ENCODE assay signal across 25 mouse cellular contexts in genomic region chr11:49953616-49954015, GRCm38 (mm10). TPM values are rescaled to one million over a fixed set of nuclear protein-coding genes. Genes with fewer than 3 reads are reported as not detected.
"Had no signal": no experiment of that assay in that cellular context is flagged by ENCODE, and none has a peak within 500 bp of the region (broad histone marks: within the 10 kb centered on the region; RNA-seq: fewer than 3 reads in every experiment).

No protein-coding gene starts in this region.

- H3K4me1 ChIP-seq: embryonic facial prominence, embryonic 12.5 days; embryonic facial prominence, embryonic 15.5 days; forebrain, embryonic 10.5 days; forebrain, embryonic 13.5 days; forebrain, embryonic 15.5 days had no signal

- H3K4me2 ChIP-seq: embryonic facial prominence, embryonic 12.5 days; embryonic facial prominence, embryonic 13.5 days; embryonic facial prominence, embryonic 15.5 days; forebrain, embryonic 12.5 days; forebrain, embryonic 13.5 days; forebrain, embryonic 15.5 days had no signal

- H3K27me3 ChIP-seq: embryonic facial prominence, embryonic 15.5 days; forebrain, embryonic 13.5 days; forebrain, embryonic 15.5 days had no signal

- ATAC-seq: forebrain, embryonic 13.5 days; forebrain, embryonic 14.5 days; forebrain, embryonic 15.5 days; forebrain, embryonic 16.5 days; forebrain, postnatal 0 days had no signal

- H3K9ac ChIP-seq: embryonic facial prominence, embryonic 12.5 days; embryonic facial prominence, embryonic 13.5 days; embryonic facial prominence, embryonic 15.5 days; forebrain, embryonic 12.5 days; forebrain, embryonic 13.5 days; forebrain, embryonic 15.5 days; forebrain, postnatal 0 days had no signal

- H3K27ac ChIP-seq: embryonic facial prominence, embryonic 10.5 days; embryonic facial prominence, embryonic 12.5 days; embryonic facial prominence, embryonic 13.5 days; embryonic facial prominence, embryonic 15.5 days; forebrain, embryonic 10.5 days; forebrain, embryonic 12.5 days; forebrain, embryonic 13.5 days; forebrain, embryonic 15.5 days; gastrocnemius, adult 2 months had no signal

- DNase-seq: cerebellum, adult 2 months; cerebellum, adult 8-10 months; cerebellum, adult 9-10 months; cerebellum, adult 9-11 months; cerebellum, postnatal 25 days; cerebellum, postnatal 36 days; embryo, embryonic 11 days; forebrain, postnatal 0 days; gastrocnemius, adult 2 months; gastrocnemius, postnatal 10 days; gastrocnemius, postnatal 14 days; gastrocnemius, postnatal 25 days; gastrocnemius, postnatal 36 days; heart, adult 18-20 months had no signal

- H3K36me3 ChIP-seq: embryonic facial prominence, embryonic 10.5 days; embryonic facial prominence, embryonic 12.5 days; embryonic facial prominence, embryonic 13.5 days; embryonic facial prominence, embryonic 15.5 days; forebrain, embryonic 10.5 days; forebrain, embryonic 12.5 days; forebrain, embryonic 15.5 days had no signal

- H3K9me3 ChIP-seq: embryonic facial prominence, embryonic 10.5 days; embryonic facial prominence, embryonic 12.5 days; embryonic facial prominence, embryonic 13.5 days; embryonic facial prominence, embryonic 15.5 days; forebrain, embryonic 10.5 days; forebrain, embryonic 12.5 days; forebrain, embryonic 13.5 days; forebrain, embryonic 15.5 days had no signal

- H3K4me3 ChIP-seq: embryonic facial prominence, embryonic 10.5 days; embryonic facial prominence, embryonic 12.5 days; embryonic facial prominence, embryonic 13.5 days; embryonic facial prominence, embryonic 15.5 days; erythroblast, embryonic 14.5 days; forebrain, embryonic 10.5 days; forebrain, embryonic 12.5 days; forebrain, embryonic 13.5 days; forebrain, embryonic 15.5 days; gastrocnemius, adult 2 months had no signal

RNA-seq across cellular contexts. Expression of gene Rasgef1c, which starts 52.0 kb away (rescaled TPM):
- polyA plus RNA-seq: erythroblast, embryonic 14.5 days had no signal
